Mouse (Mus musculus): Measurements from ENCODE around the gene Rad21l.

DNA sequence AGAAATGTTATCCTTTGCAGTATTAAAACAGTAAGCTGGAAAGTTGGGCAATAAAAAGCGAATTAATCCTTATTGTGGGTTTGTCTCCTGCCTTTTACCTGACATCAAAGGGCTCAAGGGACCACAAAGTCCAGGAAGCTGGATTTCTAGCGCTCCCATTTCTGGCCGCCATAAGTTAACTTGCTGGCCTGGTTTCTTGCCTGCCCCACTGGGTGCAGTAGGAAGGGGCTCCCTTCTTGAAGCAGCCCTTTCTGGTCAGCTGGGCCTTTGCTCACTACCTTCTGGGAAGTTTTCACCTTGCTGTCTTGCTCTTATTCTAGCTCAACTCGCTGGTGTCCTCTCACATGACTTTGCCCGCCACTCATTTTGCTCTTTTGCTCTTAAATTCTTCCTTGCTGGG lies 35.4 kb downstream of the Rad21l start:
- TF ChIP-seq CTCF (IDR thresholded peaks at IDR 0.05; ENCODE audit: borderline replicate concordance, insufficient read depth, low read depth, low read length), result no peak
- TF ChIP-seq POLR2A (IDR thresholded peaks at IDR 0.05; ENCODE audit: borderline replicate concordance, insufficient read depth, low read length), result no peak
